Mouse (Mus musculus) ES-E14 (cell line): ENCODE data around the gene Ush2a. TPM values are rescaled to one million over a fixed set of nuclear protein-coding genes. Genes with fewer than 3 reads are reported as not detected.

ENCODE experiments used
- DNase-seq: peaks from one replicate; pipeline ENCODE4 v3.0.0-alpha.2; 2013; ENCODE audit warnings: low read depth, low spot score
- H3K27ac ChIP-seq: 2 replicates; pipeline ENCODE4 v1.5.1; 2012; ENCODE audit warnings: low read depth, mild to moderate bottlenecking, low read length, moderate library complexity, mixed read lengths; ENCODE audit not compliant: poor library complexity, insufficient read depth, severe bottlenecking
- H3K36me3 ChIP-seq: 2 replicates; pipeline ENCODE4 v1.6.1; 2012; ENCODE audit warnings: mild to moderate bottlenecking, low read length, moderate library complexity, mixed read lengths; ENCODE audit not compliant: control insufficient read depth, poor library complexity, insufficient read depth, severe bottlenecking
- H3K4me1 ChIP-seq, 2 experiments: fragments of 150-350 bp in 1 of 2; sonication (generic) in 1 of 2; 2 replicates each; pipeline ENCODE4 v1.6.1; 2012; ENCODE audit warnings: low read length in 2 of 2, mild to moderate bottlenecking in 1 of 2, mixed read lengths in 1 of 2; ENCODE audit not compliant: control insufficient read depth in 2 of 2, insufficient read depth in 2 of 2, poor library complexity in 1 of 2
- H3K4me3 ChIP-seq, 2 experiments: fragments of 150-350 bp in 1 of 2; sonication (generic) in 1 of 2; 2 replicates each; pipeline ENCODE4 v1.5.1; 2012; ENCODE audit warnings: low read length in 2 of 2, low read depth in 1 of 2, mild to moderate bottlenecking in 1 of 2, mixed read lengths in 1 of 2; ENCODE audit not compliant: insufficient read depth in 1 of 2, poor library complexity in 1 of 2, severe bottlenecking in 1 of 2
- H3K9ac ChIP-seq: 2 replicates; pipeline ENCODE4 v1.6.1; 2012; ENCODE audit warnings: low read depth, mild to moderate bottlenecking, low read length, mixed read lengths; ENCODE audit not compliant: poor library complexity, insufficient read depth, severe bottlenecking
- H3K9me3 ChIP-seq: fragments of 150-350 bp; sonication (generic); 2 replicates; pipeline ENCODE4 v1.6.1; 2012; ENCODE audit warnings: low read depth, mild to moderate bottlenecking, low read length; ENCODE audit not compliant: control insufficient read depth, insufficient read depth
- CHD2 ChIP-seq: IDR thresholded peaks from 2 replicates; pipeline ENCODE4 v1.6.1; 2014; ENCODE audit warnings: mild to moderate bottlenecking, low read depth, low read length, inconsistent platforms
- HCFC1 ChIP-seq: IDR thresholded peaks from 2 replicates; pipeline ENCODE4 v1.6.1; 2012; ENCODE audit warnings: low read length, inconsistent platforms, borderline replicate concordance; ENCODE audit not compliant: insufficient read depth
- MAFK ChIP-seq: IDR thresholded peaks from 2 replicates; pipeline ENCODE4 v1.6.1; 2014; ENCODE audit warnings: mild to moderate bottlenecking, low read depth, low read length, inconsistent platforms; ENCODE audit not compliant: insufficient read depth
- ZC3H11A ChIP-seq: IDR thresholded peaks from 2 replicates; pipeline ENCODE4 v1.6.1; 2012; ENCODE audit warnings: low read depth, mild to moderate bottlenecking, inconsistent platforms, low read length, borderline replicate concordance
- ZNF384 ChIP-seq: IDR thresholded peaks from 2 replicates; pipeline ENCODE4 v1.6.1; 2012; ENCODE audit warnings: low read depth, low read length, inconsistent platforms
- in situ Hi-C, 2 experiments: fragments of 600-800 bp; cut with MboI; formaldehyde crosslinking; loops; one replicate each; pipeline ENCODE4 v1.15.1; 2025; ENCODE audit warnings: low sequenced_read_pairs in 2 of 2, inconsistent platforms in 1 of 2; ENCODE audit not compliant: unreplicated experiment in 2 of 2
- total RNA-seq: library from RNA; depleted of rRNA; stranded (reverse); fragments of 300-350 nt; gene quantifications from 2 replicates; pipeline ENCODE4 v1.2.3, GENCODE M21; 2012

Gene Ush2a
- total RNA-seq, 1 experiment: 0.22 TPM

GRCm38 (mm10) chr1:189012846-189013586 lies 751.2 kb downstream of the Ush2a start:
- Histone ChIP-seq H3K36me3 (no peaks in the 10 kb centered on the region), H3K4me1 (peaks cover 0 to 8% of the 10 kb centered on the region in 2 experiments; a peak in 3 of 4 replicates), H3K4me3 (peak overlapping the region; percentile 1 to 66; a peak in 2 of 4 replicates), H3K9ac (no peak overlapping the region), H3K9me3 (no peaks in the 10 kb centered on the region), H3K27ac (peak overlapping the region; percentile 67)
- DNase-seq: peak; percentile 65
- in situ Hi-C loops: no loop called here
- TF ChIP-seq ZC3H11A (no peak), CHD2 (0 out of 2 replicates have a peak, but pooled peaks have one; percentile 20), MAFK (no peak), HCFC1 (no peak), ZNF384 (no peak)

GRCm38 (mm10) chr1:189013587-189013921 lies 751.7 kb downstream of the Ush2a start:
- Histone ChIP-seq H3K9ac (peak overlapping the region; percentile 12; the same call in 1 of the 2 replicates), H3K36me3 (no peaks in the 10 kb centered on the region), H3K4me1 (peaks cover 0 to 8% of the 10 kb centered on the region in 2 experiments; a peak in 2 of 4 replicates), H3K4me3 (peak overlapping the region in 1 of 2 experiments; percentile 66; a peak in 1 of 4 replicates), H3K9me3 (no peaks in the 10 kb centered on the region), H3K27ac (peak overlapping the region; percentile 67; the same call in 1 of the 2 replicates)
- no peak for DNase-seq
- TF ChIP-seq ZNF384 (no peak), MAFK (no peak), ZC3H11A (no peak), CHD2 (0 out of 2 replicates have a peak, but pooled peaks have one; percentile 3), HCFC1 (no peak)
- in situ Hi-C loops: no loop called here
